Mouse (Mus musculus) thymus, adult 2 months (tissue): ENCODE data around the gene 1700029F12Rik.

Experiments
- CTCF ChIP-seq: fragments of 200-500 bp; IDR thresholded peaks from 2 replicates; pipeline ENCODE4 v1.5.1; 2012; ENCODE audit warnings: mild to moderate bottlenecking, control low read depth, low read length, moderate library complexity, borderline replicate concordance; ENCODE audit not compliant: control insufficient read depth, poor library complexity, insufficient read depth; ENCODE audit errors: extremely low read depth
- POLR2A ChIP-seq: fragments of 200-500 bp; IDR thresholded peaks from 2 replicates; pipeline ENCODE4 v1.6.1; 2012; ENCODE audit warnings: mild to moderate bottlenecking, low read length, control low read depth, moderate library complexity; ENCODE audit not compliant: control insufficient read depth, poor library complexity, insufficient read depth; ENCODE audit errors: extremely low read depth

DNA sequence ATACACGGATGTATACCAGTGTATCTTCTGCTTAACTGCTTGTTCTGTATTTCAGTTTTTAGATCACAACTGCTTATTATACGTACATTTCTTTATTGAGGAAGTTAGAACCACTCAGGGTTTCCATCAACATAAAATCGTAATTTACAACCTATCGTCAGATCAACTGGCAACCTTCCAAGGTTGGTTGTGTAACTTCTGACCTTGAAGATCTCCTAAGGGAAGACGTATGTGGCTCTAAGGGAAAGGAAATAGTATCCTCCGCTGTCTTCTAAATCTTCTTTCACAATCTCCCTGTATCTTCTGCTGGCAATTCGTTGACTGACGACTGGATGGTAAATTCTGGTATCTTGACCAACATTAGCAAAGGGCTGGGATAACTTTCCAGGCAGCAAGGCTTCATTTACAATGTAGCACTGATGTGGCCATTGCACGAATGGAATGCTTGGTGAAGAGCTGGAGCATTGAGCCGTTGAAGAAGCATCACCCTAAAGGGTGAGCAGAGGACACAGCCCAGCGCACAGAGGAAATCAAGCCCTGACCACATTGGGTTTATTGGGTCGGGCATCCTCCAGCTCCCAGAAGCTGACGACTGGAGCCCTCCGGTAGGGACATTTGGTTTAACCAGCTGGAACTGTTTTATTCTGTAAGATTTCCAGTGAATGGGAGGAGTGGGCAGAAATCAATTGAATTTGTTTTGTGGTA is 43.4 kb downstream of the 1700029F12Rik start:
- no peak for TF ChIP-seq CTCF
- TF ChIP-seq POLR2A = no peak
